Mouse (Mus musculus) ovary, postnatal 10 days (tissue): Measurements from ENCODE around the gene Focad.

Experiments
- DNase-seq: peaks from one replicate; pipeline ENCODE4 v3.0.0; 2022; ENCODE audit warnings: low spot score

The Focad gene

GRCm38 (mm10) chr4:88156961-88157360 is 62.5 kb downstream of the Focad start:
- DNase-seq, result no peak

- no peak for DNase-seq
Measured at GRCm38 (mm10) chr4:88157644-88158043, 63.2 kb downstream of the Focad start.

GRCm38 (mm10) chr4:88159256-88159655 is 64.8 kb downstream of the Focad start:
- DNase-seq, result no peak

- DNase-seq, result no peak
Measured at GRCm38 (mm10) chr4:88159700-88160099, 65.3 kb downstream of the Focad start.

GRCm38 (mm10) chr4:88163511-88164247 is 69.2 kb downstream of the Focad start:
- no peak for DNase-seq

- no peak for DNase-seq
Measured at GRCm38 (mm10) chr4:88167008-88167862, 72.8 kb downstream of the Focad start.

- no peak for DNase-seq
Measured at GRCm38 (mm10) chr4:88175058-88175974, 80.9 kb downstream of the Focad start.

- DNase-seq, result no peak
Measured at GRCm38 (mm10) chr4:88179296-88179695, 84.9 kb downstream of the Focad start.

- DNase-seq, result no peak
Measured at GRCm38 (mm10) chr4:88184293-88184692, 89.9 kb downstream of the Focad start.

- DNase-seq, result no peak
Measured at GRCm38 (mm10) chr4:88185872-88186426, 91.5 kb downstream of the Focad start.

- DNase-seq, result no peak
Measured at GRCm38 (mm10) chr4:88187649-88188048, 93.2 kb downstream of the Focad start.

- DNase-seq, result no peak
Measured at GRCm38 (mm10) chr4:88189495-88189894, 95.1 kb downstream of the Focad start.

- DNase-seq, result no peak
Measured at GRCm38 (mm10) chr4:88194256-88194655, 99.8 kb downstream of the Focad start.

- DNase-seq, result no peak
Measured at GRCm38 (mm10) chr4:88195898-88196495, 101.6 kb downstream of the Focad start.

GRCm38 (mm10) chr4:88196500-88196912 is 102.1 kb downstream of the Focad start:
- no peak for DNase-seq

- DNase-seq, result no peak
Measured at GRCm38 (mm10) chr4:88197244-88197643, 102.8 kb downstream of the Focad start.

- DNase-seq, result no peak
Measured at GRCm38 (mm10) chr4:88199186-88199585, 104.8 kb downstream of the Focad start.

- no peak for DNase-seq
Measured at GRCm38 (mm10) chr4:88201047-88201446, 106.6 kb downstream of the Focad start.

- no peak for DNase-seq
Measured at GRCm38 (mm10) chr4:88208676-88209075, 114.2 kb downstream of the Focad start.

GRCm38 (mm10) chr4:88209351-88209814 is 115.0 kb downstream of the Focad start:
- DNase-seq, result no peak

- no peak for DNase-seq
Measured at GRCm38 (mm10) chr4:88210602-88211001, 116.2 kb downstream of the Focad start.
